In genomic region chr1:161506317-161506716, GRCm38 (mm10) we compare ENCODE assay signal across 29 mouse cellular contexts. TPM values are rescaled to one million over a fixed set of nuclear protein-coding genes. Genes with fewer than 3 reads are reported as not detected.
DNase-seq lines count a peak whose midpoint lies in the region; ATAC-seq lines count a peak whose summit lies in the region.
"Had no signal": no experiment of that assay in that cellular context is flagged by ENCODE, and none has a peak within 500 bp of the region (broad histone marks: within the 10 kb centered on the region; RNA-seq: fewer than 3 reads in every experiment).

No protein-coding gene starts in this region.

- H3K4me1 ChIP-seq in neural tube, embryonic 15.5 days, result no peaks in the 10 kb centered on the region
- H3K4me1 ChIP-seq: embryonic facial prominence, embryonic 13.5 days; forebrain, embryonic 10.5 days; megakaryocyte, embryonic 14.5 days had no signal

- peak; percentile 27 to 62 for DNase-seq in frontal cortex, adult 2 months (ENCODE audit: extremely low spot score in 1 of 2, low spot score in 1 of 2)
- DNase-seq in frontal cortex, postnatal 14 days (ENCODE audit: low spot score in 2 of 2), result no peak
- DNase-seq in right cerebral cortex, adult 2 months (ENCODE audit: low spot score in 2 of 2), result peak; percentile 21 to 29
- DNase-seq in right cerebral cortex, postnatal 14 days, result no peak
- peak; percentile 40 for DNase-seq in fat pad, adult 2 months (ENCODE audit: extremely low read depth, low read depth, low spot score)
- DNase-seq: adrenal gland, postnatal 10 days; cerebellum, adult 11 months; cerebellum, postnatal 10 days; liver; lung, postnatal 10 days; midbrain, embryonic 14.5 days; retina, postnatal 1 day; spleen, adult 18-20 months; thymus, postnatal 4 days had no signal

- H3K9ac ChIP-seq in neural tube, embryonic 15.5 days (replicated peaks), result no peak overlapping the region
- H3K9ac ChIP-seq: embryonic facial prominence, embryonic 13.5 days; heart, embryonic 15.5 days; kidney, embryonic 15.5 days had no signal

- no peaks in the 10 kb centered on the region for H3K36me3 ChIP-seq in neural tube, embryonic 15.5 days
- H3K36me3 ChIP-seq: embryonic facial prominence, embryonic 13.5 days; forebrain, embryonic 10.5 days; heart, embryonic 15.5 days; kidney, embryonic 15.5 days had no signal

- H3K27ac ChIP-seq in neural tube, embryonic 15.5 days (replicated peaks), result no peak overlapping the region
- H3K27ac ChIP-seq: embryonic facial prominence, embryonic 13.5 days; forebrain, embryonic 10.5 days; heart, embryonic 15.5 days; hindbrain, postnatal 0 days; kidney, embryonic 15.5 days had no signal

- no peak overlapping the region for H3K4me3 ChIP-seq in neural tube, embryonic 15.5 days (replicated peaks)
- H3K4me3 ChIP-seq: embryonic facial prominence, embryonic 13.5 days; forebrain, embryonic 10.5 days; heart, embryonic 15.5 days; kidney, embryonic 15.5 days; megakaryocyte, embryonic 14.5 days had no signal

- WGBS in neural tube, embryonic 15.5 days, result 89% methylated on average over 4 of the region's 4 CpGs

- no peaks in the 10 kb centered on the region for H3K27me3 ChIP-seq in neural tube, embryonic 15.5 days (replicated peaks)
- H3K27me3 ChIP-seq: embryonic facial prominence, embryonic 13.5 days; heart, embryonic 15.5 days; kidney, embryonic 15.5 days; megakaryocyte, embryonic 14.5 days had no signal

- no peak overlapping the region for H3K4me2 ChIP-seq in neural tube, embryonic 15.5 days
- H3K4me2 ChIP-seq: embryonic facial prominence, embryonic 13.5 days; heart, embryonic 15.5 days; kidney, embryonic 15.5 days had no signal

- ATAC-seq in granulocyte monocyte progenitor cell, adult 5-6 weeks (replicated peaks; ENCODE audit: poor library complexity, severe bottlenecking), result no peak
- ATAC-seq in megakaryocyte, adult 5-6 weeks (ENCODE audit: poor library complexity, severe bottlenecking), result no peak
- no peak for ATAC-seq in neural tube, embryonic 15.5 days (ENCODE audit: low FRiP score)
- ATAC-seq: hindbrain, postnatal 0 days; intestine, postnatal 0 days had no signal

- no peaks in the 10 kb centered on the region for H3K9me3 ChIP-seq in neural tube, embryonic 15.5 days (replicated peaks)
- H3K9me3 ChIP-seq: embryonic facial prominence, embryonic 13.5 days; forebrain, embryonic 10.5 days; heart, embryonic 15.5 days; kidney, embryonic 15.5 days; megakaryocyte, embryonic 14.5 days had no signal

RNA-seq across cellular contexts. Expression of gene Tnfsf18, which starts 11.9 kb away (rescaled TPM):
- 0.04 TPM in 1 of 2 replicates, not detected in the other for polyA plus RNA-seq in frontal cortex, adult 2 months (2012; rRNA removed)
- total RNA-seq in granulocyte monocyte progenitor cell, adult 5-6 weeks (2014; fragmentation: Nextera tagmentation), result not detected in 2 replicates
- total RNA-seq in granulocyte monocyte progenitor cell, adult 5-6 weeks (2017), result not detected in 2 replicates
- not detected in 2 replicates for total RNA-seq in megakaryocyte, adult 5-6 weeks (2015)
- total RNA-seq in megakaryocyte, adult 5-6 weeks (2017), result not detected in 2 replicates
- not detected in 2 replicates for polyA plus RNA-seq in neural tube, embryonic 15.5 days (2015; fragmentation: Nextera tagmentation; extraction: Ambion mirVana)
- total RNA-seq: adrenal gland, postnatal 10 days; hematopoietic stem cell, adult 5-6 weeks; layer of hippocampus, postnatal 25 days; left cerebral cortex, postnatal 25 days; neutrophil, adult 5-6 weeks had no signal
- polyA plus RNA-seq: embryonic facial prominence, embryonic 13.5 days; forebrain, embryonic 10.5 days; hindbrain, postnatal 0 days; intestine, postnatal 0 days; large intestine, adult 2 months; midbrain, embryonic 14.5 days had no signal

Comparison
In these comparisons a context has a peak if more than half of its experiments do, and no peak if none do; other contexts are left out.
1. DNase-seq: peak in frontal cortex, adult 2 months (2 of 2), right cerebral cortex, adult 2 months (2 of 2) and fat pad, adult 2 months (single experiment); none in frontal cortex, postnatal 14 days (0 of 2) and right cerebral cortex, postnatal 14 days (single experiment).